Mouse (Mus musculus) C3H10T1/2 (cell line): ENCODE data around the gene Slc39a7. TPM values are rescaled to one million over a fixed set of nuclear protein-coding genes. Genes with fewer than 3 reads are reported as not detected.

ENCODE experiments used
- polyA plus RNA-seq, 2 experiments: library from polyadenylated mRNA; unstranded; fragments of >200 nt; fragmentation: generic; extraction: Trizol; gene quantifications; one replicate each; pipeline ENCODE4 v1.2.1; 2012; ENCODE audit warnings: missing spikeins in 2 of 2

Gene Slc39a7
- polyA plus RNA-seq, result 100 to 1,000 TPM; 129 to 161 TPM

DNA sequence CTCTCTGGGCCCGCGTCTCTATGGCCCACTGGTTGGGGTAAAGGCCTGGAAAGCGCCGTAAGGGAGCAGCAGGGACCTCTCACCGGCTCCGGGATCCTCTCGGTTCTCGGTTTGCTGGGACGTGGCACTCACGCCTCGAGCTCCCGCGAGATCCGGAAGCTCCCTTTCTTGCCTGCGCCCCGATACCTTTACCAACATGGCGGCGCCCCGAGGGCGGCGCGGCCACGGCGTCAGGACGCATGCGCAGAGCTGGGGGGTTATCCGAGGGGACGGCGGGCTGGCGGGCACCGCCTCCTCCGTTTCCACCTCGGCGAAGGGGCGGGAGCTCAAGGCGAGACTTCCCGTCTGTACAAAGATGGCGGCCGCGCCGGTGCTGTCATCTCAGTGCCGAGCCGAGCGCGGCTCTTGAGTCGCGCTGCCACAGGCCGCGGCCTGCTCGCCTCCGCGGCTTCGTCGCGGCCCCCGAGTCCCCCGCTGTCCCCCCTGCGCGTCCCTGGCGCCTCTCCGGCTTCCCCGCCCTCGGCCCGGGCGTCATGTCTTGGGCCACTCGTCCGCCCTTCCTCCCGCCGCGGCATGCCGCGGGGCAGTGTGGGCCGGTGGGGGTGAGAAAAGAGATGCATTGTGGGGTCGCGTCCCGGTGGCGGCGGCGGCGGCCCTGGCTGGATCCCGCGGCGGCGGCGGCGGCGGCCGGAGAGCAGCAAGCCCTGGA, at the start of gene Slc39a7, which contains the start of gene Rxrb:
TSS of gene Slc39a7 (minus strand) at position 218 of the 709 bp plus-strand sequence.
TSS of gene Rxrb (plus strand) at position 348 of the 709 bp plus-strand sequence.

DNA sequence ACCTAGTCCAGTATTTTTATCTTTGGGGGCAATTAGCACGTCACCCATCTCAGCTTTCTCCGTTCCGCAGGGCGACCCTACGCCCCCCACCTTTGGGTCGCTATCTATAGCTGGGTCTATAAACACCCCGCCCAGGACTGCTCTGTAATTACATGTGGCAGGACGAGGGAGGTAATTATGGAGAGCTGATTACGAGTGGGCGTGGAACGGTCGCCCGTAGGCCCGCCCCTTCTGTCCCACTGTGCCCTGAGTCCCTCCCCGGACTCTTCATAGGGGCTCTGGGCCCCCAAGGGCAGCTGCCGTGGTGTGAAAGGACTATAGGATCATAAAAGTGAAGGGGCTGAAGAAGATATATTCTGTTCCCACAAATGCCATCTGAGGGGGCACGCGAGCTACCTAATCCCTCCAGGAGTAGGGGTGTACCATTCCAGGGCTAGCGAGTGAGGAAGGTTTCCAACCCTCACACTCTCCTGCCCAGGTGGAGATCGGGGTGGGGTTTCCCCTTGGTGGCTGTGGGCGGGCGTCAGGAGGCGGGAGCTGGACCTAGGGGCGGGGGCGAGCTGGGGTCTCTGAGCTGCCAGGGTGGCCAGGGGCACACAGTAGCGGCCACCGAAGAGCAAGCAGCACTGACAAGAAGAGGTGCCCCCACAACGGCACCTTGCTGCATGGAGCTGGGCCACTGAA, 7.5 kb upstream of the Slc39a7 start, which contains the start of gene Col11a2:
TSS of gene Col11a2 (plus strand) at position 560 of the 684 bp plus-strand sequence.

DNA sequence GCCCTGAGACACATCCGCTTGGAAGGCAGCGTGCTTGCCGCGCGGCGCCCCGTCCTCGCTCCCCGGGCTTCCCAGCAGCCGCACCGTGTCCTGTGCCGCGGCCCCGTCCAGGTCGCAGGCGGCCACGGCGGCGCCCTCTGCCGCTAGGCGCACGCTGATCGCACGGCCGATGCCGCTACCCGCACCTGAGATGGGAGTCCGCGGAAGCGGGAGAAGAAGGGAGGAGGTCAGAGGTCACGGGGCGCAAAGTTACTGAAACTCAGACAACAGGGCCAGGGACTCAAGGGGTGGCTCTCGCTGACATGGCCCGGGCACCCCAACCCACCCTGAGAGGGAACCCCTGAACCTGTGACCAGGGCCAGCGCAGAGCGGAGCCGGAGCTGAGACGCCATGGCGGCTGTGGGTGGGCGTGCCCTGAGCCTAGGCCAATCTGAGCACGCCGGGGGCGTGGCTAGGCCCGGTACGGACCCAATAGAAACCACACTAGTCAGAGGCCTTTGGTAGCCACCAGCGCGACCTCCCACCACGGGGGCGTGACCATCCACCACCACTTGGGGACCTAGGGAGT, 3.7 kb downstream of the Slc39a7 start, which contains the start of gene H2-Ke6:
TSS of gene H2-Ke6 (minus strand) at position 405 of the 568 bp plus-strand sequence.

DNA sequence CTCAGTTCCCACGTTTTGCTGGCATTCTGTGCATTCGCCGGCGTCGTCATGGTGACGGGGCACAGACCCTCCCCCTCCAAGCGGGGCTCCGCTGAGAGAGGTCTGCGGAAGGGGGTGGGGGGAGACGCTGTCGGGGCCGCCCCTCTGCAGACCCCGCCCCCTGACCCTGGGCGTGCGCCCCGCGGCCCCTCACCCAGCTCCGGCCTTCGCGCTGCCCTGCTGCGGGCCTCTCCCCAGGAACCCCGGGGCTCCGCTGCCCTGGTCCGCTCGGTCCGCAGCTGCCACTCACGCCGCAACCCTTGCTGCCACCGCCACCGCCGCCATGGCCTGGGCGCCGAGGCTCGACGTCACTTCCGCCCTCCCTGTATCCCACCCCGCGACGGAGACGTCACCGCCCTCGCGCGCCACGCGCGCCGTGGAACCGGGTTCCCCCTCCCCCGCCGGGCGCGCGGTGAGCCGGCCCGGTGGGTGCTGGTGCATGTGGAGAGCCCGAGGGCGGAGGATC, 7.1 kb downstream of the Slc39a7 start, which contains the start of gene Ring1:
TSS of gene Ring1 (minus strand) at position 364 of the 505 bp plus-strand sequence.

DNA sequence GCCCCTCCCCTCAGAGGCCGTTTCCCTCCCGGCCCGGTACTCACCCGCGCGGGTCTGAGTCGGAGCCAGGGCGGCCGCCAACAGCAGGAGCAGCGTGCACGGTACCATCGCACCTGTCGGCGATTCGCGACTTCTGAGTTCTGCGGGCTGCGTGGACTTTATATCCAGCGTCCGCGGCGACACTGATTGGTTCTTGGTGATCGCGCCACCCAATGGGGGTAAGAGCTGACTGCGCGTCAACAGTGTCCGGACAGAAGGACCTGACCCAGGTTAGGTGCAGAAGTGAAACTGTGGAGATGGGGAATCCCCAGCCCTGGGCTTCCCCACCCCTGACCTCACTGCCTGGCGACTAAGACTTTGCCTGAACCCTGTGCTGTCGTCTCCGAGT, 31.3 kb downstream of the Slc39a7 start, which contains the start of gene H2-K1:
TSS of gene H2-K1 (minus strand) at position 198 of the 388 bp plus-strand sequence.

Other genes starting within 250 kb of the Slc39a7 start
- 100 to 1,000 TPM in 1 of 2 experiments, 10 to 100 TPM in 1; 32.8 to 266 TPM for gene Angptl4, start 249.9 kb downstream of the Slc39a7 start, polyA plus RNA-seq
- gene Kank3, start 221.2 kb downstream of the Slc39a7 start, polyA plus RNA-seq, result 1 to 10 TPM; 1.0 to 4.9 TPM
- gene Rps28, start 207.1 kb downstream of the Slc39a7 start, polyA plus RNA-seq, result over 10,000 TPM; 10,760 to 16,218 TPM
- gene Ndufa7, start 207.1 kb downstream of the Slc39a7 start, polyA plus RNA-seq, result 100 to 1,000 TPM; 479 to 931 TPM
- 100 to 1,000 TPM in 1 of 2 experiments, 10 to 100 TPM in 1; 81.6 to 103 TPM for gene Cd320, start 188.6 kb downstream of the Slc39a7 start, polyA plus RNA-seq
- gene Gm7029, start 157.8 kb downstream of the Slc39a7 start, polyA plus RNA-seq, result not detected
- 10 to 100 TPM; 39.2 to 77.3 TPM for gene Kifc1, start 141.0 kb downstream of the Slc39a7 start, polyA plus RNA-seq
- gene Platr17, start 126.5 kb downstream of the Slc39a7 start, polyA plus RNA-seq, result under 1 TPM in 1 of 2 experiments, not detected in 1; 0.06 TPM
- 10 to 100 TPM; 13.4 to 31.0 TPM for gene Daxx, start 122.3 kb downstream of the Slc39a7 start, polyA plus RNA-seq
- gene Tapbp, start 115.8 kb downstream of the Slc39a7 start, polyA plus RNA-seq, result 100 to 1,000 TPM in 1 of 2 experiments, 10 to 100 TPM in 1; 39.2 to 255 TPM
- gene Zbtb22, start 115.8 kb downstream of the Slc39a7 start, polyA plus RNA-seq, result 10 to 100 TPM; 20.9 to 42.1 TPM
- 10 to 100 TPM; 19.9 to 40.0 TPM for gene Rgl2, start 102.1 kb downstream of the Slc39a7 start, polyA plus RNA-seq
- 100 to 1,000 TPM; 122 to 253 TPM for gene Pfdn6, start 91.3 kb downstream of the Slc39a7 start, polyA plus RNA-seq
- gene Wdr46, start 91.0 kb downstream of the Slc39a7 start, polyA plus RNA-seq, result 10 to 100 TPM; 25.4 to 28.0 TPM
- 1 to 10 TPM in 1 of 2 experiments, under 1 TPM in 1; 0.66 to 1.2 TPM for gene B3galt4, start 80.2 kb downstream of the Slc39a7 start, polyA plus RNA-seq
- gene Vps52, start 75.9 kb downstream of the Slc39a7 start, polyA plus RNA-seq, result 10 to 100 TPM; 20.0 to 36.5 TPM
- gene Rps18, start 75.7 kb downstream of the Slc39a7 start, polyA plus RNA-seq, result 100 to 1,000 TPM; 437 to 511 TPM
- 10 to 100 TPM in 1 of 2 experiments, 1 to 10 TPM in 1; 4.9 to 16.7 TPM for gene H2-K1, start 31.3 kb downstream of the Slc39a7 start, polyA plus RNA-seq
- 10 to 100 TPM; 21.3 to 55.6 TPM for gene Ring1, start 7.0 kb downstream of the Slc39a7 start, polyA plus RNA-seq
- 10 to 100 TPM; 28.3 to 67.1 TPM for gene H2-Ke6, start 3.6 kb downstream of the Slc39a7 start, polyA plus RNA-seq
- 10 to 100 TPM; 41.4 to 60.6 TPM for gene Rxrb, start 130 bp upstream of the Slc39a7 start, polyA plus RNA-seq
- 1 to 10 TPM in 1 of 2 experiments, under 1 TPM in 1; 0.06 to 3.6 TPM for gene Col11a2, start 7.8 kb upstream of the Slc39a7 start, polyA plus RNA-seq
- not detected for gene H2-Oa, start 60.7 kb upstream of the Slc39a7 start, polyA plus RNA-seq
- 10 to 100 TPM in 1 of 2 experiments, 1 to 10 TPM in 1; 5.1 to 26.0 TPM for gene H2-DMa, start 87.9 kb upstream of the Slc39a7 start, polyA plus RNA-seq
- gene Brd2, start 91.0 kb upstream of the Slc39a7 start, polyA plus RNA-seq, result 100 to 1,000 TPM in 1 of 2 experiments, 10 to 100 TPM in 1; 56.1 to 145 TPM
- gene H2-DMb2, start 111.6 kb upstream of the Slc39a7 start, polyA plus RNA-seq, result under 1 TPM; 0.04 to 0.47 TPM
- under 1 TPM; 0.12 to 0.91 TPM for gene H2-DMb1, start 121.4 kb upstream of the Slc39a7 start, polyA plus RNA-seq
- gene Tap1, start 155.9 kb upstream of the Slc39a7 start, polyA plus RNA-seq, result 1 to 10 TPM in 1 of 2 experiments, under 1 TPM in 1; 0.30 to 5.7 TPM
- gene Psmb9, start 156.1 kb upstream of the Slc39a7 start, polyA plus RNA-seq, result 1 to 10 TPM in 1 of 2 experiments, under 1 TPM in 1; 0.21 to 2.7 TPM
- gene Psmb8, start 166.0 kb upstream of the Slc39a7 start, polyA plus RNA-seq, result 1 to 10 TPM in 1 of 2 experiments, under 1 TPM in 1; 0.05 to 1.6 TPM
- 10 to 100 TPM in 1 of 2 experiments, under 1 TPM in 1; 0.12 to 13.2 TPM for gene Tap2, start 171.8 kb upstream of the Slc39a7 start, polyA plus RNA-seq
- not detected for gene H2-Ob, start 207.2 kb upstream of the Slc39a7 start, polyA plus RNA-seq
- not detected for gene H2-Ab1, start 226.0 kb upstream of the Slc39a7 start, polyA plus RNA-seq